Mouse (Mus musculus): ENCODE data around the gene Scd4.

Scd4 gene

GRCm38 (mm10) chr19:44316752-44317315, 16.1 kb upstream of the Scd4 start:
- WGBS: 90% methylated on average over 5 of the region's 5 CpGs

- 69% methylated on average over 5 of the region's 5 CpGs for WGBS
Observed at GRCm38 (mm10) chr19:44317391-44317790, 15.5 kb upstream of the Scd4 start.

DNA sequence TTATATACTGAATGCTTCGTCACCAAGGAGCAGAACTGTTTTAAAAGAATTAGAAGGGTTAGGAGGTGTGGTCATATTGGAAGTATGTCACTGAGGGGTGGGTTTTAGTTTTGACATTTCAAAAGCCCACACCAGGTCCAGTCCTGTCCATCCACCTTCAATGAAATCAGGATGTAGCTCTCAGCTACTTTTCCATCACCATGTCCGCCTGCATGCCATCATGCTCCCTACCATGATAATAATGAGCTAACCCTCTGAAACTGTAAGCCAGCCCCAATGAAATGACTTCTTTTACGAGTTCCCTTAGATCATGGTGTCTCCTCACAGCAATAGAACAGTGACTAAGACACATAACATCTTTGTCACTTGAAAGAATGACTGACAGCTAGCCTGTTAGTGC, 12.6 kb upstream of the Scd4 start:
- WGBS: 89% methylated on average over 3 of the region's 3 CpGs

DNA sequence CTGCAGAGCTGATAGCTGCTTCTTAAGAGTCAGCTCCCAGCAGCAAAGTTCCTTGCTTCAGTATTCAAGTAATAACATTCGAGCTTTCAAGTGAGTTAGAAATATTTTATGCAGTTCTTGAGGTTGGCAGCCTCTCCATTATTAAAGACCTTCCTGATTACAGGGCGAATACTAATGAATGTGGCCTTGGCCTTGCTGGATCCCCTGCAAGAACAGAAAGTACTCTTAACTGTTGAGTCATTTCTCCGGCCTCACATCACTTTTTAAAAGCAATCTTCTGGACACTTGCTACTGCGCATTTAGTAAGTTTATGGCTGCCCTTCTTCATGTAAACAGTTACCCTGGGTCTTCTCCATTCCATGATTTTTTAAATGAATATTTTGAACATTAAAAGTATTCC, 11.7 kb upstream of the Scd4 start:
- 75% methylated on average over 4 of the region's 4 CpGs for WGBS

DNA sequence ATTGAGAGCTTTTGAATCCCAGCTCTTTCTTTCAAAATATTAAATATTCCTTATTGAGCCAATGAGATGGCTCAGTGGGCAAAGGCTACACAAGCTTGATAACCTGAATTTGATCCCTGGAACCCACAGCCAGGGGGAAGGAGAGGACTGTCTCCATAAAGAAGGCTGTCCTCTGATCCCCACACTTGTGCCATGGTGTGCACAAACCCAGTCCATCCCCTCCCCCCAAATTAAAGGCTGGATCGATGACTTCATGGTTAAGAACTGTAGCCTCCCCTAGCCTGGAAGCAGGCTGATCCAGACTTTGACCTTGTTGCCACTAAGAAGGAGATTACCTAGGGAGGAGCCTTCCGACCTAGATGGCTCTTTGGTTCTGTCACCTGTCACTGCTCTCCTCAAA, 11.3 kb upstream of the Scd4 start:
- WGBS: 88% methylated on average over 2 of the region's 2 CpGs

GRCm38 (mm10) chr19:44329566-44329965, 3.3 kb upstream of the Scd4 start:
- 83% methylated on average over 2 of the region's 2 CpGs for WGBS

DNA sequence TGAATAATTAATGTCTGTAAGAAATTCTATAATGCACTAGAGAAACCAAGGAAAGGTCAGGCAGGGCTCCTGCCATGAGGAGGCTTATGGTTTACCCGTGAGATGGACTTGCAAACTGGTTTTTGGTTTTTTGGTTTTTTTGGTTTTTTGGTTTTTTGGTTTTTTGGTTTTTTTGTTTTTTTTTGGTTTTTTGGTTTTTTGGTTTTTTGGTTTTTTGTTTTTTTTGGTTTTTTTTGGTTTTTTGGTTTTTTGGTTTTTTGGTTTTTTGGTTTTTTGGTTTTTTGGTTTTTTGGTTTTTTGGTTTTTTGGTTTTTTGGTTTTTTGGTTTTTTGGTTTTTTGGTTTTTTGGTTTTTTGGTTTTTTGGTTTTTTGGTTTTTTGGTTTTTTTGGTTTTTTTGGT, 1.8 kb upstream of the Scd4 start:
- 100% methylated on average over 1 of the region's 1 CpGs for WGBS

GRCm38 (mm10) chr19:44331911-44332310, 981 bp upstream of the Scd4 start:
- WGBS: 39% methylated on average over 5 of the region's 5 CpGs

DNA sequence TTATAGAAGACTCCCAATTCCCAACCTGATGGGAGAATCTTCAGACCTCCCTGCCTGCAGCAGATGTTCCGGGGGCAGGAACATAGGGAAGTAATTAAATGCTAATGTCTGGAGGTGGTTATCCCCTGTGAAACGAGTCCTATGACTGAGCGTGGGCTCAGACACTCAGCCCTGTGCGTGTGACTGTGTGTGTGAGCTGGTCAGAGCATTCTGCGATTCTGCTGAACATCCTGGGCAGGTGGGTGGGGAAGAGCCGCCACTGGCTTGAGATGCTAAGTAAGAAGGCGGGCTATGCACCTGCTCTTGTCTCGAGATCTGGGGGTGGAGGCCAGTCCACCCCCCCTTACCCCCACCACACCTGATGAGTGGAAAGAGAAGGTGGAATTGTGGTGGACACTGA, 566 bp upstream of the Scd4 start:
- WGBS: 42% methylated on average over 8 of the region's 8 CpGs

- 94% methylated on average over 9 of the region's 9 CpGs for WGBS
Observed at GRCm38 (mm10) chr19:44333991-44334390, 1.1 kb downstream of the Scd4 start.

GRCm38 (mm10) chr19:44335876-44336662, 3.2 kb downstream of the Scd4 start:
- 47% methylated on average over 6 of the region's 6 CpGs for WGBS

- 88% methylated on average over 8 of the region's 8 CpGs for WGBS
Observed at GRCm38 (mm10) chr19:44349689-44350088, 16.8 kb downstream of the Scd4 start.

- WGBS: 83% methylated on average over 7 of the region's 7 CpGs
Observed at GRCm38 (mm10) chr19:44351756-44352155, 18.9 kb downstream of the Scd4 start.

DNA sequence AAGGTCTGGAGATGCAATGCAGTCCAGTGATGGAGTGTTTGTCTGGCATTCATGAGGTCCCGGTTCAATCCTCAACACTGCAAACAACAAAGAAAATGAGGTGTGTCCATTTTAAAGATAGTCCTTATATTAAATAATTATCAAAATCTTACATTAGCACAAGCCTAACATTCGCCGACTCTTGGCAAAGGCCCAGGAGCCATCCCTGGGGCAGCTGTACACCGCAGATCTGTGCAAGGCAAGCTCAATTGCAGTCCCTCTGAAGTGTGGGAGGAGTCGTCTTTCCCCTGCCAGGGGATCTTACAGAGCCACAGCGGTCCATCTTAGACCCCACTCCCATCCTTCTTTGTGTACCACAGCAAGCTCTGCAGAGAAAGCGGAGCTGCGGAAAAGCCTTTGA, 25.8 kb downstream of the Scd4 start:
- WGBS: 60% methylated on average over 8 of the region's 8 CpGs

DNA sequence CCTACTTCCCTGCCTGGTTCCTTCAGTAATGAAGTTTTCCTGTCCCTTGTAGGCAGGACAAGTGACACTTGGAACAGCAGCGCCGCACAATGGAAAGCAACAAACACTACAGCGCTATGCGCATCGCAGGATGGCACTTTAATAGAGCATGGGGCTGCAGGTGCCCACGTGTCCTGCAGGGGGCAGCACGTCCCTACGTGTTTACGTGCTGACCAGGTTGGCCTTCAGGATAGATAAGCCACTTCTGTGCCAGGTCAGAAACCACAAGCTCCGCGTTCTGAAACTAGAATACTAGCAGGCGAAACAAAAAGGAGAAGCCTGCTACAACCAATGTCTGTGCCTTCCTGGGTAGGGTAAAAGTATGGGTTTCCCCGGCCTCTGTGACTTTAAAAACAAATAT, 30.6 kb downstream of the Scd4 start:
- 17% methylated on average over 13 of the region's 13 CpGs for WGBS

DNA sequence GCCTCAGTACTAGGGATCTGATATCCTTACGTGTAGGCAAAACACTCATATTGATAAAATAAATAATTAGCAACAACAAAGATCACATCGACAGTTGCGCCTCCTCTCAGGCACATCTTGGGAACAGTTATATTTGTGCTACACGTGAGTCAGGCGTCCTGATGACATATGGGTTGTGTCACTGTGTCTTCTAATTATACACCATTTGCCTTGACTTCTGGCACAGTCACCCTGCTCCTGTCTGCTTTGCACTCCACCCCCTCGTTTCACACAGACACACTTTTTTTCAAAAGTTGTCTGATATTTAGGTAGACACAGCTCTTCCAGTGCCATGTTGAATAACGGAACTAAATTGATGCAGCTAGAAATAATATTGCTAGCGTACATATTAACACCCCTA, 31.1 kb downstream of the Scd4 start:
- WGBS: 49% methylated on average over 8 of the region's 8 CpGs

GRCm38 (mm10) chr19:44365733-44366132, 32.8 kb downstream of the Scd4 start:
- WGBS: 89% methylated on average over 4 of the region's 4 CpGs

- WGBS: 74% methylated on average over 10 of the region's 10 CpGs
Observed at GRCm38 (mm10) chr19:44367076-44367475, 34.2 kb downstream of the Scd4 start.

GRCm38 (mm10) chr19:44369371-44369770, 36.5 kb downstream of the Scd4 start:
- 58% methylated on average over 8 of the region's 8 CpGs for WGBS

DNA sequence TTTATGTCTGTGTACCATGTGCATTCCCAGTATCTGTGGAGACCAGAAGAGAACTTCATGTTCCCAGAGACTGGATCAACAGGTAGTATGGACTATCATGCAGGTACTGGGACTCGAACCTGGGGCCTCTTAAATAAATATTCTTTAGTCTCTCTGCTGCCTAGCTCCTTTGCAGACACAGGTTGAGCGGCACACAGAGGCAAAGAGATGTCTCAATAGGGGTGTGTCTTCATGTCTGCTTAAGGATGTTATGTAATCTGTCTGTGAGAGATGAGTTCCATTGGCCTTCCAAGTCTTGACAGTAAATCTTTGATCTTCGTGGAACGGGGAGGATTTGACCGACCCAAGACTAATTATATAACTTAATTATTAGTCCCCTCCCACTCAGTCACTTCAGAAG, 37.3 kb downstream of the Scd4 start:
- 77% methylated on average over 5 of the region's 5 CpGs for WGBS

DNA sequence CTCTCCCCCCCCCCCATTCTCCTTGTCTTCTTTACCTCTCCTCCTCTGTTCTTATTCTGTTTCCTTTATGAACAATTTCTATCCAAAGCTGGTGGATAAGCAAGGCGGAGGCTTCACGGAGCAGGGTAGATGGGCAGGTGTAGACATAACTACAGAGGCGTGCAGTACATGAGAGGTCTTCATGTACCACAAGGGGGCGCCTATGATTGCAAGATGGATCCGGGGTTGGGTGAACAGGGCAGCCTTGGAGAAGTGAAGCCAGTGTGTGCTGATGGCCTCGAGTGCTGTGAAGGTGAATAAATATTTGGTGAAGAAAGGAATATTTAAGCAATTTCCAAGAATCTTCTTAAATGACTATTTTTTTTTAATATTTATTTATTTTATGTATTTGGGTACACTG, 40.1 kb downstream of the Scd4 start:
- 25% methylated on average over 6 of the region's 6 CpGs for WGBS

DNA sequence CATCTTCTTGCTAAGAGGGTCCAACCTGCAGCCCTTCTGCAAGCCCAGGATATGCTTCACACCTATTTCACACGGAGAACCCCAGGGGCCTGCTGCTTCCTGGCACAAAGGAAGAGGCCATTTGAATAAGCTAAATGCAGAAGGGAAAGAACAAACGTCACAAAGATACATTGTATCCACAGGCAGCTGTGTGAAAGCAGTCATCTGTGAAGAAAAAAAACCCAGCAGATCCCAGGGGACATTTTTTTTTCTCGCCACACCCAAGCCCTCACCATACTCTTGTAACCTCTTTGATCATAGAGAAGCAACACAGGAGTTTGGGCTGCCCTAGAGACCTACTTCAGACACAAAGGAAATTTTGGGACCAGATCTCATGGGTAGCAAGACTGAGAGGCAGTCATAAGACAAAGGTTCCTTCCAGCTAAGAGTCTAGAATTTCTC, 43.6 kb downstream of the Scd4 start:
- WGBS: 55% methylated on average over 3 of the region's 3 CpGs

GRCm38 (mm10) chr19:44377629-44378375, 44.9 kb downstream of the Scd4 start:
- WGBS: 73% methylated on average over 5 of the region's 5 CpGs

Data from cerebral cortex, adult 2 months (tissue).